Mouse (Mus musculus) heart, postnatal 0 days (tissue): Measurements from ENCODE around the gene Mcrs1. TPM values are rescaled to one million over a fixed set of nuclear protein-coding genes. Genes with fewer than 3 reads are reported as not detected.

Experiments
- ATAC-seq: fragments of 200-750 bp; cut with Nextera tagmentation; 2 replicates; pipeline ENCODE4 v1.8.0; 2017; ENCODE audit warnings: low read depth, moderate number of reproducible peaks, moderate library complexity; ENCODE audit not compliant: insufficient read depth
- DNase-seq: peaks from one replicate; pipeline ENCODE4 v3.0.0-alpha.2; 2016; ENCODE audit warnings: low spot score
- H3K27ac ChIP-seq: fragments of 300-500 bp; sonication (generic); 2 replicates; pipeline ENCODE4 v1.5.1; 2014; ENCODE audit warnings: low read depth, mild to moderate bottlenecking
- H3K27me3 ChIP-seq: fragments of 300-500 bp; sonication (generic); 2 replicates; pipeline ENCODE4 v1.6.1; 2014; ENCODE audit warnings: low read length, mixed read lengths; ENCODE audit not compliant: control insufficient read depth, insufficient read depth
- H3K36me3 ChIP-seq: fragments of 300-500 bp; sonication (generic); replicated peaks from 2 replicates; pipeline ENCODE4 v1.6.1; 2014; ENCODE audit warnings: low read length, mixed read lengths; ENCODE audit not compliant: control insufficient read depth, insufficient read depth
- H3K4me1 ChIP-seq: fragments of 300-500 bp; sonication (generic); 2 replicates; pipeline ENCODE4 v1.6.1; 2014; ENCODE audit warnings: antibody characterized with exemption; ENCODE audit not compliant: control insufficient read depth, insufficient read depth
- H3K4me2 ChIP-seq: fragments of 300-500 bp; sonication (generic); 2 replicates; pipeline ENCODE4 v1.6.1; 2014; ENCODE audit warnings: low read depth, mild to moderate bottlenecking, low read length, moderate library complexity
- H3K4me3 ChIP-seq: fragments of 300-500 bp; sonication (generic); 2 replicates; pipeline ENCODE4 v1.5.1; 2014; ENCODE audit warnings: low read depth, low read length
- H3K9ac ChIP-seq: fragments of 300-500 bp; sonication (generic); replicated peaks from 2 replicates; pipeline ENCODE4 v1.6.1; 2014; ENCODE audit warnings: low read depth, low read length, mixed read lengths
- H3K9me3 ChIP-seq: fragments of 300-500 bp; sonication (generic); replicated peaks from 2 replicates; pipeline ENCODE4 v1.6.1; 2016; ENCODE audit warnings: low read length; ENCODE audit not compliant: control insufficient read depth
- CTCF ChIP-seq: IDR thresholded peaks from 2 replicates; pipeline ENCODE4 v1.5.1; 2016; ENCODE audit warnings: antibody characterized with exemption, control low read depth, low read depth
- EP300 ChIP-seq: IDR thresholded peaks from 2 replicates; pipeline ENCODE4 v1.6.1; 2016; ENCODE audit warnings: antibody characterized with exemption, low read depth
- WGBS: fragments of 180-500 bp; shearing (Covaris S2); extraction: QIAGEN DNeasy Blood & Tissue Kit; methylation state at CpG from one replicate; pipeline ENCODE4 v1.1.7; 2014; 5-methylcytosine and 5-hydroxymethylcytosine counted together
- polyA plus RNA-seq: library from polyadenylated mRNA; unstranded; fragments of >200 nt; fragmentation: Nextera tagmentation; extraction: Ambion mirVana; gene quantifications from 2 replicates; pipeline ENCODE4 v1.2.1, GENCODE M21; 2015
- total RNA-seq: library from RNA; depleted of rRNA; stranded (reverse); fragments of >200 nt; gene quantifications from 2 replicates; pipeline ENCODE4 v1.2.3, GENCODE M21; 2014; ENCODE audit warnings: low replicate concordance

The Mcrs1 gene
- total and polyA plus RNA-seq, 2 experiments from 2014 or later, result 141 to 211 TPM

DNA sequence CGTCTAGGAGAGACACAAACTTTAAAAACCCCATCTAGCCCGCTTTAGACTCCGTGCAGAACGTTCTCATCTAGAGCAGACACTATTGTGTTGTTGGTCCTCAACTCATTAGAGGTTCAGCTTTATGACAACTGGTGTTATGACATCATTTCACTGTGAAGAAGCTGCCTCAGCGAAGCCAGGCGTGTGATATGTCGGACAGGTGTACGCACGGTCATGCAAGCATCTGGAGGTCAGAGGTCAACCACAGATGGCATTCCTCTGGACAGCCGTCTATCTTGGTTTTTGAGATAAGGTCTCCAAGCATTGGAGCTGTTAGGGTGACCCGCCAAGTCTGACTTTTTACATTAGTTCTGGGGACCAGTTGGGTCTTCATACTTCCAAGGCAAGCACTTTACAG lies 38.8 kb upstream of the Mcrs1 start:
- no peak for TF ChIP-seq EP300
- no peak for TF ChIP-seq CTCF
- ATAC-seq (no peak), DNase-seq (no peak)
- WGBS, result 76% methylated on average over 11 of the region's 11 CpGs
- H3K4me3 ChIP-seq, result no peak overlapping the region
- H3K4me1 ChIP-seq, result peaks cover 9% of the 10 kb centered on the region
- no peak overlapping the region for H3K27ac ChIP-seq
- no peak overlapping the region for H3K9ac ChIP-seq
- H3K4me2 ChIP-seq, result no peak overlapping the region
- H3K9me3 ChIP-seq, result no peaks in the 10 kb centered on the region
- no peaks in the 10 kb centered on the region for H3K27me3 ChIP-seq
- no peaks in the 10 kb centered on the region for H3K36me3 ChIP-seq

DNA sequence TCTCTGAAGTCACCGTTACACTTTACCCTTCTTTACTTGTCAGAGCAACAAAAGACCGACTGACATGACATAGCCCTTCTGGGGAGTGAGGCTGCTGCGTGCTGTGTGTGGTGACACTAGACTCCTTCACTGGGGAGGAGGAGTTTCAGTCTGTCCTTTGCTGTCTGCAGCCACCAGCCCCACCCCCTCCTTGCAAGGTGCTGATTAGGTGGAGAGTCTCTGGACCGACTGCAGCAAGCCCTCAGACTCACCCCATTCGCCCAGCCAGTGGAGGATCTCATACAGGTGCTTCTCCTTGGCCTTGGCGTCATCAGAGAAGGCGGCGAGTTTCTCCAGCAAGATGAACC lies 33.4 kb upstream of the Mcrs1 start:
- no peak for ATAC-seq
- TF ChIP-seq CTCF (no peak), EP300 (no peak)
- Histone ChIP-seq H3K9me3 (no peaks in the 10 kb centered on the region), H3K27me3 (no peaks in the 10 kb centered on the region), H3K4me2 (no peak overlapping the region), H3K9ac (no peak overlapping the region), H3K36me3 (no peaks in the 10 kb centered on the region), H3K4me1 (no peaks in the 10 kb centered on the region), H3K4me3 (no peak overlapping the region), H3K27ac (no peak overlapping the region)
- WGBS, result 41% methylated on average over 8 of the region's 8 CpGs
- no peak for DNase-seq

DNA sequence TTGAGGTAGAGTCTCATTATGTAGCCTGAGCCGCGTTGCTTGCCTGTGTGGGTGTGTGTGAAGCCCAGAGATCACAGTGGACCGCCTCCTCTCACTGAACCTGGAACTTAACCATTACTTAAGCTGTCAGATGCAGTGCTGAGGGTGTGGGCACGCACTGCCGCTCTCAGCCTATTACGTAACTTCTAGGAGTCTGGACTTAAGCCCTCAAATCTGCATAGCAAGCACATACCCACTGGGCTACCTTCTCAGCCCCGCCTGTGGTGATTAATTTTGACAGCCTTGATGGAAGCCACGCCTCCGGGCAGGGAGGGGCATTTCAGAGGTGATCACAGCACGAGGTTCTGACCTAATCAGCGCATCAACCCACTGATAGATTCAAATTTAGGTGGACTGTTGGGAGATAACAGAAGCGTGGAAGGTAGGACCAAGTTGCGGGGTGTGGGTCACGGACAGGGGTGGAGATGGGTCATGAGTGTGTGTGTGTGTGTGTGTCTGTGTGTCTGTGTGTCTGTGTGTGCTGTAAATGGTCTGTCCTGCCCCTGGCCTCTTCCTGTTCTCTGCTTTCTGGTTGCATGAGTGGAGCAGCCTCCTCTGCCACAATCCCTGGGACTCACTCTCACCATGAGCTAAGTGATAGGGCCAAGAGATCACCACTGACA lies 32.9 kb upstream of the Mcrs1 start:
- Histone ChIP-seq H3K4me3 (no peak overlapping the region), H3K4me1 (no peaks in the 10 kb centered on the region), H3K27me3 (no peaks in the 10 kb centered on the region), H3K4me2 (no peak overlapping the region), H3K27ac (no peak overlapping the region), H3K9me3 (no peaks in the 10 kb centered on the region), H3K36me3 (no peaks in the 10 kb centered on the region), H3K9ac (no peak overlapping the region)
- ATAC-seq (no peak), DNase-seq (no peak)
- TF ChIP-seq EP300 (no peak), CTCF (no peak)
- WGBS, result 34% methylated on average over 14 of the region's 14 CpGs

DNA sequence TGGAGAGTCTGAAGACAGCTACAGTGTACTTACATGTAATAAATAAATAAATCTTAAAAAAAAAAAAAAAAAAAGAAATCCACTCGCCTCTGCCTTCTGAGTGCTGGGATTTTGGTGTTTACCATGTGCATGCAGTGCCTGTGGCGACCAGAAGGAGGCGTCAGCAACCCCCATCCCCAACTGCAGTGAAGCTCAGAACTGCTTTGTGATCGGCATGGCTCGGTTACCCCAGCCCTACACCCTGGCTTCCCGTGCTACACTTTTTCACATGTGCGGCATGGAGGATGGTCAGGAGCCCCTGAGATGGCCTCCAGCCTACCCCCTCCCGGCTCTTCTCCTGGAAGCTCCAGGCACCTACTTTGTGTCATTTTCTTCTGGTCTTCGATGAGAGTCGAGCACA lies 31.7 kb upstream of the Mcrs1 start:
- no peak overlapping the region for H3K4me3 ChIP-seq
- no peak for DNase-seq
- no peak for ATAC-seq
- H3K27me3 ChIP-seq, result no peaks in the 10 kb centered on the region
- no peak overlapping the region for H3K9ac ChIP-seq
- no peak overlapping the region for H3K4me2 ChIP-seq
- 66% methylated on average over 10 of the region's 10 CpGs for WGBS
- no peaks in the 10 kb centered on the region for H3K4me1 ChIP-seq
- TF ChIP-seq CTCF, result peak; percentile 12; the same call in 1 of the 2 replicates
- no peak for TF ChIP-seq EP300
- no peak overlapping the region for H3K27ac ChIP-seq
- H3K9me3 ChIP-seq, result no peaks in the 10 kb centered on the region
- H3K36me3 ChIP-seq, result no peaks in the 10 kb centered on the region

DNA sequence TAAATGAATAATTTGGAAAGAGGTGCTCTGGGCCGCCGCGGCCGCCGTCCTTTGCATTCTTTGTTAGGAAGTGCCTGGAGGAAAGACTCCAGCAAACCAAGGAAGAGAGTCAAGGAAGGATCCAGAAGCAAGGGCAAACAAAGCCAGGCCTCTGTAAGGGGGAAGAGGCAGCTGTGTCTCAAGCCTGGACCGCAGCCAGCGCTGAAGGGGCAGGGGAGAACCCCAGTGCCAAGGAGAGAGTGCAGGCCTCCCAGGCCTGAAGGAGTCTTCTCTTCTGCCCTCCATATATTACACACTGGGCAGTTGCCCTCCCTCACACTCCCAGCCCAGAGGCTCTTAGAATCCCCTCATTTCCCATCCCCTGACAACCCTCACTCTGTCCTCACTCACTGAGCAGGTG lies 26.5 kb upstream of the Mcrs1 start:
- H3K27ac ChIP-seq, result no peak overlapping the region
- no peak for ATAC-seq
- H3K9me3 ChIP-seq, result no peaks in the 10 kb centered on the region
- no peak overlapping the region for H3K4me3 ChIP-seq
- H3K27me3 ChIP-seq, result no peaks in the 10 kb centered on the region
- no peak overlapping the region for H3K9ac ChIP-seq
- WGBS, result 71% methylated on average over 6 of the region's 7 CpGs
- H3K4me2 ChIP-seq, result no peak overlapping the region
- TF ChIP-seq CTCF, result no peak
- TF ChIP-seq EP300, result no peak
- no peak for DNase-seq
- no peaks in the 10 kb centered on the region for H3K36me3 ChIP-seq
- no peaks in the 10 kb centered on the region for H3K4me1 ChIP-seq

DNA sequence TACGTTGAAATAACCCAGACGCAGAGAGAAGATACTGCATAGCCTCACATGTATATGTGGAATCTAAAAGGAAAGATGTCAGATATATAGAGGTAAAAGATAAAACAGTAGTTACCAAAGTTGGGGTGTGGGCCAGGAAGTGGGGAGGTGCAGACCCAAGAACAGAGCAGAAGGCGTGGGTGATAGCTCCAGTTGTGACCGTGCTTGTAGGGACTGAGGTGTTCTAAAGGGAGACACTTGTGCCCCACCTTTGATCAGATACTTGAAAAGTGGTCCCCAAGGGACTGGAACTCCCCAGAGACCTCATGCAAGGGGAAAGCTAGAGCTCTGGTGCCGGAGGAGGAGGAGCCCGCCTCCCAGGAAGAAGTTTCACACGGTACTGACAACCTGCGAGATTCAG lies 24.3 kb upstream of the Mcrs1 start:
- no peak overlapping the region for H3K4me2 ChIP-seq
- TF ChIP-seq EP300 (no peak), CTCF (no peak)
- H3K27me3 ChIP-seq, result no peaks in the 10 kb centered on the region
- H3K4me3 ChIP-seq, result no peak overlapping the region
- H3K9me3 ChIP-seq, result no peaks in the 10 kb centered on the region
- no peak overlapping the region for H3K9ac ChIP-seq
- DNase-seq, result no peak
- WGBS, result 76% methylated on average over 8 of the region's 8 CpGs
- H3K27ac ChIP-seq, result no peak overlapping the region
- no peak for ATAC-seq
- H3K36me3 ChIP-seq, result no peaks in the 10 kb centered on the region
- H3K4me1 ChIP-seq, result no peaks in the 10 kb centered on the region
